Mouse (Mus musculus) kidney, embryonic 15.5 days (tissue): ENCODE measurements around the gene Armc5. TPM values are rescaled to one million over a fixed set of nuclear protein-coding genes. Genes with fewer than 3 reads are reported as not detected.

ENCODE experiments used
- ATAC-seq: fragments of 200-750 bp; cut with Nextera tagmentation; replicated peaks from 2 replicates; pipeline ENCODE4 v1.8.0; 2017; ENCODE audit warnings: moderate TSS enrichment; ENCODE audit not compliant: low FRiP score
- H3K27ac ChIP-seq: fragments of 300-500 bp; sonication (generic); 2 replicates; pipeline ENCODE4 v1.5.1; 2015; ENCODE audit warnings: mild to moderate bottlenecking, inconsistent platforms
- H3K27me3 ChIP-seq: fragments of 300-500 bp; sonication (generic); 2 replicates; pipeline ENCODE4 v1.6.1; 2015; ENCODE audit warnings: inconsistent platforms
- H3K36me3 ChIP-seq: fragments of 300-500 bp; sonication (generic); 2 replicates; pipeline ENCODE4 v1.6.1; 2015; ENCODE audit warnings: inconsistent platforms
- H3K4me1 ChIP-seq: fragments of 300-500 bp; sonication (generic); 2 replicates; pipeline ENCODE4 v1.6.1; 2015; ENCODE audit warnings: inconsistent platforms
- H3K4me2 ChIP-seq: fragments of 300-500 bp; sonication (generic); 2 replicates; pipeline ENCODE4 v1.6.1; 2015; ENCODE audit warnings: moderate library complexity, mild to moderate bottlenecking, inconsistent platforms
- H3K4me3 ChIP-seq: fragments of 300-500 bp; sonication (generic); replicated peaks from 2 replicates; pipeline ENCODE4 v1.5.1; 2015; ENCODE audit warnings: mild to moderate bottlenecking, inconsistent platforms
- H3K9ac ChIP-seq: fragments of 300-500 bp; sonication (generic); 2 replicates; pipeline ENCODE4 v1.6.1; 2015; ENCODE audit warnings: mild to moderate bottlenecking, inconsistent platforms
- H3K9me3 ChIP-seq: fragments of 300-500 bp; sonication (generic); replicated peaks from 2 replicates; pipeline ENCODE4 v1.6.1; 2016; ENCODE audit warnings: inconsistent platforms
- WGBS: fragments of 180-500 bp; shearing (Covaris S2); methylation state at CpG from one replicate; pipeline ENCODE4 v1.1.7; 2015; ENCODE audit warnings: mixed read lengths; 5-methylcytosine and 5-hydroxymethylcytosine counted together
- microRNA-seq: library from miRNA; unstranded; fragments of <30 nt; microRNA quantifications from one replicate; pipeline ENCODE4, GENCODE M21; 2016
- polyA plus RNA-seq: library from polyadenylated mRNA; unstranded; fragments of >200 nt; fragmentation: Nextera tagmentation; extraction: Ambion mirVana; gene quantifications from 2 replicates; pipeline ENCODE4 v1.2.1, GENCODE M21; 2015

Gene Armc5
- polyA plus RNA-seq, 1 experiment from 2014 or later = 21.1 TPM

- no peak for ATAC-seq
- Histone ChIP-seq H3K27ac (no peak overlapping the region), H3K9me3 (no peaks in the 10 kb centered on the region), H3K4me2 (no peak overlapping the region), H3K9ac (no peak overlapping the region), H3K4me1 (no peaks in the 10 kb centered on the region), H3K4me3 (no peak overlapping the region), H3K36me3 (peaks cover 59% of the 10 kb centered on the region), H3K27me3 (no peaks in the 10 kb centered on the region)
- WGBS = 95% methylated on average over 9 of the region's 9 CpGs
Observed at GRCm38 (mm10) chr7:128271496-128271895, 34.4 kb downstream of the Armc5 start.

- ATAC-seq = no peak
- no peaks in the 10 kb centered on the region for H3K4me1 ChIP-seq
- H3K4me2 ChIP-seq = no peak overlapping the region
- WGBS = 92% methylated on average over 6 of the region's 6 CpGs
- no peak overlapping the region for H3K27ac ChIP-seq
- H3K9ac ChIP-seq = no peak overlapping the region
- peaks cover 99% of the 10 kb centered on the region for H3K36me3 ChIP-seq
- H3K27me3 ChIP-seq = no peaks in the 10 kb centered on the region
- H3K9me3 ChIP-seq = no peaks in the 10 kb centered on the region
- no peak overlapping the region for H3K4me3 ChIP-seq
Observed at GRCm38 (mm10) chr7:128276051-128276450, 38.9 kb downstream of the Armc5 start.

GRCm38 (mm10) chr7:128279750-128280149 is 42.6 kb downstream of the Armc5 start:
- H3K9ac ChIP-seq = no peak overlapping the region
- H3K27me3 ChIP-seq = no peaks in the 10 kb centered on the region
- no peaks in the 10 kb centered on the region for H3K9me3 ChIP-seq
- ATAC-seq = no peak
- WGBS = 92% methylated on average over 4 of the region's 4 CpGs
- H3K27ac ChIP-seq = no peak overlapping the region
- H3K36me3 ChIP-seq = peaks cover 73% of the 10 kb centered on the region
- H3K4me2 ChIP-seq = no peak overlapping the region
- peaks cover 6% of the 10 kb centered on the region; the same call in 1 of the 2 replicates for H3K4me1 ChIP-seq
- H3K4me3 ChIP-seq = no peak overlapping the region

- Histone ChIP-seq H3K27me3 (no peaks in the 10 kb centered on the region), H3K27ac (no peak overlapping the region), H3K9me3 (no peaks in the 10 kb centered on the region), H3K4me3 (no peak overlapping the region), H3K4me2 (no peak overlapping the region), H3K4me1 (peaks cover 6% of the 10 kb centered on the region; the same call in 1 of the 2 replicates), H3K9ac (no peak overlapping the region), H3K36me3 (peaks cover 73% of the 10 kb centered on the region)
- 90% methylated on average over 11 of the region's 11 CpGs for WGBS
- no peak for ATAC-seq
Observed at GRCm38 (mm10) chr7:128281765-128282164, 44.6 kb downstream of the Armc5 start.

GRCm38 (mm10) chr7:128282532-128283244 is 45.5 kb downstream of the Armc5 start:
- H3K27ac ChIP-seq = peak overlapping the region; percentile 22; the same call in 1 of the 2 replicates

GRCm38 (mm10) chr7:128284047-128284446 is 46.9 kb downstream of the Armc5 start:
- Histone ChIP-seq H3K4me2 (no peak overlapping the region), H3K9ac (no peak overlapping the region), H3K27ac (0 out of 2 replicates have a peak overlapping the region, but pooled peaks have one; percentile 1), H3K36me3 (peaks cover 73% of the 10 kb centered on the region), H3K27me3 (no peaks in the 10 kb centered on the region), H3K4me1 (peaks cover 9% of the 10 kb centered on the region; the same call in 1 of the 2 replicates), H3K9me3 (no peaks in the 10 kb centered on the region), H3K4me3 (no peak overlapping the region)
- 48% methylated on average over 5 of the region's 5 CpGs for WGBS
- ATAC-seq = peak; percentile 49; the same call in 1 of the 2 replicates

More at GRCm38 (mm10) chr7:128282532-128283244, 45.5 kb downstream of the Armc5 start:
- Histone ChIP-seq H3K27me3 (no peaks in the 10 kb centered on the region), H3K9ac (no peak overlapping the region), H3K36me3 (peaks cover 73% of the 10 kb centered on the region), H3K4me1 (peaks cover 6% of the 10 kb centered on the region; the same call in 1 of the 2 replicates), H3K4me2 (no peak overlapping the region), H3K4me3 (no peak overlapping the region), H3K9me3 (no peaks in the 10 kb centered on the region)
- ATAC-seq = no peak
- WGBS = 29% methylated on average over 7 of the region's 7 CpGs

- peaks cover 69% of the 10 kb centered on the region for H3K36me3 ChIP-seq
- H3K9ac ChIP-seq = no peak overlapping the region
- ATAC-seq = no peak
- no peak overlapping the region for H3K27ac ChIP-seq
- H3K27me3 ChIP-seq = no peaks in the 10 kb centered on the region
- H3K4me1 ChIP-seq = peaks cover 12% of the 10 kb centered on the region; the same call in 1 of the 2 replicates
- 88% methylated on average over 8 of the region's 8 CpGs for WGBS
- no peak overlapping the region for H3K4me2 ChIP-seq
- H3K4me3 ChIP-seq = no peak overlapping the region
- no peaks in the 10 kb centered on the region for H3K9me3 ChIP-seq
Observed at GRCm38 (mm10) chr7:128285060-128285459, 47.9 kb downstream of the Armc5 start.

- WGBS = 24% methylated on average over 9 of the region's 9 CpGs
- Histone ChIP-seq H3K36me3 (peaks cover 79% of the 10 kb centered on the region), H3K4me1 (0 out of 2 replicates have a peak, but pooled peaks cover 6% of the 10 kb centered on the region), H3K27ac (peak overlapping the region; percentile 22; the same call in 1 of the 2 replicates), H3K9ac (no peak overlapping the region), H3K4me3 (no peak overlapping the region), H3K27me3 (no peaks in the 10 kb centered on the region), H3K4me2 (no peak overlapping the region), H3K9me3 (no peaks in the 10 kb centered on the region)
- ATAC-seq = peak; percentile 54
Observed at GRCm38 (mm10) chr7:128288923-128289544, 51.9 kb downstream of the Armc5 start.

Small RNA genes within 50 kb of the gene (microRNA-seq; reads per million reads assigned to microRNA genes)
- not detected for gene Mir3103

Other genes with a start within 250 kb of the Armc5 start
- 43.9 and 45.1 TPM in 2 replicates for gene Pycard, start 243.5 kb upstream of the Armc5 start, polyA plus RNA-seq
- 0.31 and 0.60 TPM in 2 replicates for gene Trim72, start 233.4 kb upstream of the Armc5 start, polyA plus RNA-seq
- 1.2 and 1.4 TPM in 2 replicates for gene Itgam, start 174.7 kb upstream of the Armc5 start, polyA plus RNA-seq
- not detected in 2 replicates for gene Gm49368, start 174.7 kb upstream of the Armc5 start, polyA plus RNA-seq
- 0.05 and 0.17 TPM in 2 replicates for gene Itgax, start 107.8 kb upstream of the Armc5 start, polyA plus RNA-seq
- not detected in 2 replicates for gene Itgad, start 83.0 kb upstream of the Armc5 start, polyA plus RNA-seq
- 5.1 and 11.1 TPM in 2 replicates for gene Cox6a2, start 31.0 kb upstream of the Armc5 start, polyA plus RNA-seq
- 8.3 and 8.7 TPM in 2 replicates for gene 9130023H24Rik, start 689 bp downstream of the Armc5 start, polyA plus RNA-seq
- gene Tgfb1i1, start 9.5 kb downstream of the Armc5 start, polyA plus RNA-seq = 77.2 and 107 TPM in 2 replicates
- 5.6 and 8.4 TPM in 2 replicates for gene Slc5a2, start 28.3 kb downstream of the Armc5 start, polyA plus RNA-seq
- gene BC017158, start 60.8 kb downstream of the Armc5 start, polyA plus RNA-seq = 29.1 and 31.7 TPM in 2 replicates
- 5.8 and 7.1 TPM in 2 replicates for gene Rgs10, start 181.4 kb downstream of the Armc5 start, polyA plus RNA-seq
- 24.0 and 27.1 TPM in 2 replicates for gene Tial1, start 224.4 kb downstream of the Armc5 start, polyA plus RNA-seq